Mouse (Mus musculus): ENCODE measurements around the gene Mdk. TPM values are rescaled to one million over a fixed set of nuclear protein-coding genes. Genes with fewer than 3 reads are reported as not detected.

The Mdk gene
- total and polyA plus RNA-seq, 2 experiments from 2014 or later: 54.9 to 167 TPM

DNA sequence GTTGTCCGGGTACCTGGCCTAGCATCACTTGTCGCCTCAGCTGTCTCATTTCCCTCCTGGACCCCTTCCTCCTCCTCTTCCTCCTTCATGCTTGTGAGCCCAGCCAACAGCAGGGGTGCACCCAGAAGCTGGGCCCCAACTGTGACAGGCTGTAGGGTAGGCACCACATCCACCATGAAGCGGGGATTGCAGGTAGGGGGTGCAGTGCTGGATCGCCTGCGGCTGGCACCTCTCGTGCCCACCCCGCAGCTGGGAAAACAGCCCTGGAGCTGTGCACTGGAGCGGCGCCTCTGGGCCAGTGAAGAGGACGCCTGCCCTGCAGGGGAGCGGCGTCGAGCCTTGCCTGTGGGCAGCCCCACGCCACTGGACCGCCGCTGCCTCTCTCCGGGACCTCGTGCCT lies 13.4 kb upstream of the Mdk start, which contains the start of gene Gm9821:
TSS of gene Gm9821 (plus strand) at position 221 of the 400 bp plus-strand sequence.
- Histone ChIP-seq H3K4me1 (ENCODE audit: insufficient read depth, low read length) (peaks cover 36% of the 10 kb centered on the region), H3K4me2 (ENCODE audit: low read depth, low read length) (no peak within 1 kb of the TSS), H3K9ac (replicated peaks; ENCODE audit: low read length) (no peak within 1 kb of the TSS; the same call in 1 of the 2 replicates), H3K27me3 (ENCODE audit: insufficient read depth, low read length) (no peaks in the 10 kb centered on the region), H3K27ac (peak within 1 kb of the TSS; percentile 68; the same call in 1 of the 2 replicates), H3K36me3 (ENCODE audit: insufficient read depth, low read length) (peaks cover 3% of the 10 kb centered on the region; the same call in 1 of the 2 replicates), H3K9me3 (ENCODE audit: low read length) (no peaks in the 10 kb centered on the region), H3K4me3 (ENCODE audit: low read length) (no peak within 1 kb of the TSS)
- DNase-seq (ENCODE audit: low spot score): no peak
- 71% methylated on average over 18 of the region's 18 CpGs for WGBS
- no peak for TF ChIP-seq CTCF (IDR thresholded peaks at IDR 0.05; ENCODE audit: low read depth)
- no peak for ATAC-seq

DNA sequence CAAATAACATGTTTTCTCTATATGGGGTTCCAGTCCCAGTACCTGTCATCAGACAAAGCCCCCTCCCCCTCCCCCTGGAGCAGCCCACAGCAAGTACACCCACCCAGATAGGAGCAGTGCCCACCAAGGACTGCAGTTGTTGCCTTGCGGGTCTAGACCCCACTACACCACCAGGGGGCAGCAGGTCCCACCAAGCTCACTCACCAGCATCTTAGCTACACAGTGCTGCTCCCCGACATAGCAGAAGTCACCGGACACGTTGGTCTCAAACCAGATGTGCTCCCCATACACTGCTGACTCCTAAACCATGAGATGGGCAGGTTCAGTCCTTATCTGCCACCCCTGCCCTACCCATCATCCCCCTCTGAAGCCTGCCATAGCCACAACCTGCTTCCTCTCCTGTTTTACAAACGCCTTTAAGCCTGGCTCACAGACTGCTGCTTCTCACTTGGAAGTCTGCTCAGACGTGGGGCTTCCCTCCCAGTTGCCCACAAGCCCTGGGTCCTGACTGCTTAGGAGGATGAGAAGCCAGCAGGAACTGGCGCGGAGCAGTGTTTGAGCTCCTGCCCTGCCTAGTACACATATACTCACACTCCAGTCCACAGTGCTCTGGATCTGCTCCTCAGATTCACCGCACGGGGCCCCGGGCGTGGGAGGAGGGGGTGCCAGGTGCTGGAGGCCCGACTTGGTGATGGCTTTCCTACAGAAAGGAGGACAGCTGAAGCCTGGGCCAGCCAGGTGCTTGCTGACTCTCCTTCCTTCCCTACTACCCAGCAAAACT lies 12.3 kb upstream of the Mdk start:
- Histone ChIP-seq H3K4me3 (ENCODE audit: low read length) (no peak overlapping the region), H3K4me2 (ENCODE audit: low read depth, low read length) (no peak overlapping the region), H3K9me3 (ENCODE audit: low read length) (no peaks in the 10 kb centered on the region), H3K36me3 (ENCODE audit: insufficient read depth, low read length) (peaks cover 15% of the 10 kb centered on the region), H3K27ac (no peak overlapping the region), H3K27me3 (ENCODE audit: insufficient read depth, low read length) (no peaks in the 10 kb centered on the region), H3K4me1 (ENCODE audit: insufficient read depth, low read length) (peaks cover 25% of the 10 kb centered on the region), H3K9ac (replicated peaks; ENCODE audit: low read length) (no peak overlapping the region; the same call in 1 of the 2 replicates)
- DNase-seq (ENCODE audit: low spot score): peak; percentile 85
- peak; percentile 82 for ATAC-seq
- 39% methylated on average over 13 of the region's 13 CpGs for WGBS
- TF ChIP-seq CTCF (IDR thresholded peaks at IDR 0.05; ENCODE audit: low read depth): peak; percentile 98

- no peaks in the 10 kb centered on the region for H3K27me3 ChIP-seq (ENCODE audit: insufficient read depth, low read length)
- no peak overlapping the region for H3K4me3 ChIP-seq (ENCODE audit: low read length)
- peak; percentile 47 for TF ChIP-seq CTCF (IDR thresholded peaks at IDR 0.05; ENCODE audit: low read depth)
- peaks cover 32% of the 10 kb centered on the region for H3K36me3 ChIP-seq (ENCODE audit: insufficient read depth, low read length)
- H3K9me3 ChIP-seq (ENCODE audit: low read length): no peaks in the 10 kb centered on the region
- H3K9ac ChIP-seq (replicated peaks; ENCODE audit: low read length): no peak overlapping the region
- H3K27ac ChIP-seq: no peak overlapping the region
- DNase-seq (ENCODE audit: low spot score): no peak
- ATAC-seq: no peak
- H3K4me1 ChIP-seq (ENCODE audit: insufficient read depth, low read length): peaks cover 14% of the 10 kb centered on the region
- H3K4me2 ChIP-seq (ENCODE audit: low read depth, low read length): no peak overlapping the region
- 79% methylated on average over 6 of the region's 6 CpGs for WGBS
Observed at GRCm38 (mm10) chr2:91942356-91942755, 10.3 kb upstream of the Mdk start.

DNA sequence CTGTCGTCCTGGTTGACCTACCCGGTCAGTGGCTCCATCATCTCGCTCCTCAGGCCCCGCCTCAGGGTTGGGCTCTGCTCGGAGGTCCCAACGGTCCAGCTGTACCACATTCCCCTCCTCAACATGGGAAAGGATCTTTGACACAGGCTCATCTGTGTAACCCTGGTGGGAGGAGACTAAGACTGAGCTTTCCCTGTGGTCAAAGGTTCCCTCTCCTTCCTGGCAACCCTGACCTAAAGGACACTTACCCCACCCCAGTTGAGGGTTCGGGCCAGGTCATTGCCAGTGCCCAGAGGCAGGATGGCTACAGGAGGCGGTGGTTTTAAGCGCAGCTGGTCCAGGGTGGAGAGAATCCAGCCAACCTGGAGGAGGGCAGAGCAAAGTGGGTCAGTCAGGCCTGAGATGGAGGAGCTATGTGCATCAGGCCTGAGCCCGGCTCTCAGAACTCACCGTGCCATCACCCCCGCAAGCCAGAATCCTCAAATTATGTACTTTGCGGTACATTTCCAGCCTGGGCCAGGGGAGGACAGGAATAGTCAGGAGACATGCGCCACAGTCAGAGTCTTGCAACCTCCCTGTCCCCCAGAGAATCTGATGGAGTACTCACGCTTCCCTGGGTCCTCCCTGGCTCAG lies 7.3 kb upstream of the Mdk start:
- Histone ChIP-seq H3K9me3 (ENCODE audit: low read length) (no peaks in the 10 kb centered on the region), H3K4me1 (ENCODE audit: insufficient read depth, low read length) (no peaks in the 10 kb centered on the region), H3K9ac (replicated peaks; ENCODE audit: low read length) (no peak overlapping the region), H3K27me3 (ENCODE audit: insufficient read depth, low read length) (no peaks in the 10 kb centered on the region), H3K4me2 (ENCODE audit: low read depth, low read length) (no peak overlapping the region), H3K4me3 (ENCODE audit: low read length) (no peak overlapping the region), H3K27ac (no peak overlapping the region), H3K36me3 (ENCODE audit: insufficient read depth, low read length) (peaks cover 39% of the 10 kb centered on the region)
- TF ChIP-seq CTCF (IDR thresholded peaks at IDR 0.05; ENCODE audit: low read depth): no peak
- 83% methylated on average over 15 of the region's 15 CpGs for WGBS
- ATAC-seq (no peak), DNase-seq (ENCODE audit: low spot score) (no peak)

GRCm38 (mm10) chr2:91936154-91936553 lies 4.1 kb upstream of the Mdk start:
- H3K4me3 ChIP-seq (ENCODE audit: low read length): no peak overlapping the region
- WGBS: 89% methylated on average over 7 of the region's 7 CpGs
- TF ChIP-seq CTCF (IDR thresholded peaks at IDR 0.05; ENCODE audit: low read depth): no peak
- H3K27me3 ChIP-seq (ENCODE audit: insufficient read depth, low read length): no peaks in the 10 kb centered on the region
- ATAC-seq (no peak), DNase-seq (ENCODE audit: low spot score) (no peak)
- H3K4me1 ChIP-seq (ENCODE audit: insufficient read depth, low read length): peaks cover 4% of the 10 kb centered on the region; the same call in 1 of the 2 replicates
- H3K27ac ChIP-seq: no peak overlapping the region
- no peak overlapping the region for H3K4me2 ChIP-seq (ENCODE audit: low read depth, low read length)
- no peaks in the 10 kb centered on the region for H3K9me3 ChIP-seq (ENCODE audit: low read length)
- H3K36me3 ChIP-seq (ENCODE audit: insufficient read depth, low read length): peaks cover 42% of the 10 kb centered on the region
- no peak overlapping the region for H3K9ac ChIP-seq (replicated peaks; ENCODE audit: low read length)

- no peak for ATAC-seq
- Histone ChIP-seq H3K4me3 (ENCODE audit: low read length) (no peak overlapping the region), H3K27ac (no peak overlapping the region), H3K9me3 (ENCODE audit: low read length) (no peaks in the 10 kb centered on the region), H3K4me2 (ENCODE audit: low read depth, low read length) (no peak overlapping the region), H3K27me3 (ENCODE audit: insufficient read depth, low read length) (no peaks in the 10 kb centered on the region), H3K4me1 (ENCODE audit: insufficient read depth, low read length) (peaks cover 8% of the 10 kb centered on the region; the same call in 1 of the 2 replicates), H3K36me3 (ENCODE audit: insufficient read depth, low read length) (peaks cover 33% of the 10 kb centered on the region), H3K9ac (replicated peaks; ENCODE audit: low read length) (no peak overlapping the region)
- no peak for DNase-seq (ENCODE audit: low spot score)
- TF ChIP-seq CTCF (IDR thresholded peaks at IDR 0.05; ENCODE audit: low read depth): no peak
- WGBS: 74% methylated on average over 9 of the region's 9 CpGs
Observed at GRCm38 (mm10) chr2:91934826-91935525, 2.9 kb upstream of the Mdk start.

Data from hindbrain, postnatal 0 days (tissue).